Mouse (Mus musculus) embryonic facial prominence, embryonic 13.5 days (tissue): ENCODE measurements around the gene Ppia. TPM values are rescaled to one million over a fixed set of nuclear protein-coding genes. Genes with fewer than 3 reads are reported as not detected.
"Not testable (repeated sequence)": the region's sequence is repeated elsewhere in the genome, so short reads cannot be mapped to it uniquely, and the experiment has no call there.

ENCODE experiments used
- ATAC-seq: fragments of 200-750 bp; cut with Nextera tagmentation; 2 replicates; pipeline ENCODE4 v1.8.0; 2017; ENCODE audit warnings: low read depth; ENCODE audit not compliant: insufficient number of reproducible peaks, insufficient read depth, low FRiP score, low TSS enrichment
- H3K27ac ChIP-seq: fragments of 300-500 bp; sonication (generic); 2 replicates; pipeline ENCODE4 v1.5.1; 2015; ENCODE audit warnings: moderate library complexity, mild to moderate bottlenecking, inconsistent platforms
- H3K27me3 ChIP-seq: fragments of 300-500 bp; sonication (generic); 2 replicates; pipeline ENCODE4 v1.6.1; 2015; ENCODE audit warnings: mild to moderate bottlenecking, inconsistent platforms
- H3K36me3 ChIP-seq: fragments of 300-500 bp; sonication (generic); 2 replicates; pipeline ENCODE4 v1.6.1; 2015; ENCODE audit warnings: mild to moderate bottlenecking, inconsistent platforms
- H3K4me1 ChIP-seq: fragments of 300-500 bp; sonication (generic); 2 replicates; pipeline ENCODE4 v1.6.1; 2015; ENCODE audit warnings: inconsistent platforms
- H3K4me2 ChIP-seq: fragments of 300-500 bp; sonication (generic); 2 replicates; pipeline ENCODE4 v1.6.1; 2015; ENCODE audit warnings: moderate library complexity, mild to moderate bottlenecking, inconsistent platforms
- H3K4me3 ChIP-seq: fragments of 300-500 bp; sonication (generic); 2 replicates; pipeline ENCODE4 v1.5.1; 2015; ENCODE audit warnings: mild to moderate bottlenecking, inconsistent platforms
- H3K9ac ChIP-seq: fragments of 300-500 bp; sonication (generic); 2 replicates; pipeline ENCODE4 v1.6.1; 2015; ENCODE audit warnings: mild to moderate bottlenecking, inconsistent platforms
- H3K9me3 ChIP-seq: fragments of 300-500 bp; sonication (generic); 2 replicates; pipeline ENCODE4 v1.6.1; 2016; ENCODE audit warnings: inconsistent platforms
- WGBS: fragments of 180-500 bp; shearing (Covaris S2); methylation state at CpG from one replicate; pipeline ENCODE4 v1.1.7; 2015; ENCODE audit warnings: mixed read lengths; 5-methylcytosine and 5-hydroxymethylcytosine counted together
- polyA plus RNA-seq: library from polyadenylated mRNA; unstranded; fragments of >200 nt; fragmentation: Nextera tagmentation; extraction: Ambion mirVana; gene quantifications from 2 replicates; pipeline ENCODE4 v1.2.1, GENCODE M21; 2015

Gene Ppia
- polyA plus RNA-seq, 1 experiment from 2014 or later: 5,388 TPM

GRCm38 (mm10) chr11:6406251-6407161, 8.7 kb upstream of the Ppia start:
- Histone ChIP-seq H3K9ac (peak overlapping the region; percentile 52), H3K4me1 (peaks cover 33% of the 10 kb centered on the region), H3K36me3 (peaks cover 42% of the 10 kb centered on the region), H3K27me3 (no peaks in the 10 kb centered on the region), H3K4me2 (peak overlapping the region; percentile 38), H3K4me3 (no peak overlapping the region), H3K27ac (peak overlapping the region; percentile 93), H3K9me3 (no peaks in the 10 kb centered on the region)
- 24% methylated on average over 14 of the region's 14 CpGs for WGBS
- peak; percentile 58; the same call in 1 of the 2 replicates for ATAC-seq

GRCm38 (mm10) chr11:6407162-6407621, 8.1 kb upstream of the Ppia start:
- 62% methylated on average over 3 of the region's 3 CpGs for WGBS
- no peak overlapping the region for H3K4me3 ChIP-seq
- H3K27ac ChIP-seq: peak overlapping the region; percentile 93
- H3K9me3 ChIP-seq: no peaks in the 10 kb centered on the region
- H3K27me3 ChIP-seq: no peaks in the 10 kb centered on the region
- H3K9ac ChIP-seq: peak overlapping the region; percentile 52; the same call in 1 of the 2 replicates
- 0 out of 2 replicates have a peak overlapping the region, but pooled peaks have one; percentile 38 for H3K4me2 ChIP-seq
- ATAC-seq: no peak
- peaks cover 33% of the 10 kb centered on the region for H3K4me1 ChIP-seq
- peaks cover 35% of the 10 kb centered on the region for H3K36me3 ChIP-seq

- Histone ChIP-seq H3K4me2 (no peak overlapping the region), H3K9me3 (no peaks in the 10 kb centered on the region), H3K9ac (no peak overlapping the region), H3K27me3 (no peaks in the 10 kb centered on the region), H3K27ac (no peak overlapping the region; the same call in 1 of the 2 replicates), H3K4me1 (peaks cover 30% of the 10 kb centered on the region), H3K4me3 (no peak overlapping the region), H3K36me3 (peaks cover 6% of the 10 kb centered on the region)
- 51% methylated on average over 5 of the region's 5 CpGs for WGBS
- ATAC-seq: no peak
Observed at GRCm38 (mm10) chr11:6410050-6410602, 5.1 kb upstream of the Ppia start.

GRCm38 (mm10) chr11:6410755-6411154, 4.5 kb upstream of the Ppia start:
- not testable (repeated sequence) for H3K9me3 ChIP-seq, H3K4me2 ChIP-seq, ATAC-seq, H3K27ac ChIP-seq, H3K27me3 ChIP-seq, H3K4me3 ChIP-seq, H3K9ac ChIP-seq, H3K36me3 ChIP-seq
- 94% methylated on average over 5 of the region's 5 CpGs for WGBS
- peaks cover 24% of the 10 kb centered on the region for H3K4me1 ChIP-seq

GRCm38 (mm10) chr11:6411684-6412083, 3.6 kb upstream of the Ppia start:
- Histone ChIP-seq H3K27me3 (no peaks in the 10 kb centered on the region), H3K9ac (no peak overlapping the region), H3K4me1 (peaks cover 15% of the 10 kb centered on the region), H3K4me2 (no peak overlapping the region), H3K36me3 (no peaks in the 10 kb centered on the region), H3K27ac (no peak overlapping the region), H3K4me3 (no peak overlapping the region), H3K9me3 (no peaks in the 10 kb centered on the region)
- 6% methylated on average over 5 of the region's 5 CpGs for WGBS
- ATAC-seq: no peak

GRCm38 (mm10) chr11:6413264-6413663, 2.0 kb upstream of the Ppia start:
- no peak overlapping the region for H3K9ac ChIP-seq
- 96% methylated on average over 10 of the region's 12 CpGs for WGBS
- ATAC-seq: no peak
- peaks cover under 1% of the 10 kb centered on the region for H3K36me3 ChIP-seq
- H3K4me1 ChIP-seq: peaks cover 16% of the 10 kb centered on the region
- no peak overlapping the region for H3K4me3 ChIP-seq
- no peak overlapping the region for H3K27ac ChIP-seq
- no peaks in the 10 kb centered on the region for H3K9me3 ChIP-seq
- H3K4me2 ChIP-seq: no peak overlapping the region
- H3K27me3 ChIP-seq: no peaks in the 10 kb centered on the region

GRCm38 (mm10) chr11:6415551-6416404, 535 bp downstream of the Ppia start:
- Histone ChIP-seq H3K9ac (peak overlapping the region; percentile 98), H3K27me3 (no peaks in the 10 kb centered on the region), H3K4me2 (peak overlapping the region; percentile 91), H3K9me3 (no peaks in the 10 kb centered on the region), H3K4me3 (peak overlapping the region; percentile 94), H3K36me3 (peaks cover 23% of the 10 kb centered on the region), H3K4me1 (peaks cover 22% of the 10 kb centered on the region), H3K27ac (peak overlapping the region; percentile 98)
- WGBS: under 1% methylated on average over 98 of the region's 102 CpGs
- ATAC-seq: peak; percentile 95

GRCm38 (mm10) chr11:6416405-6417034, 1.3 kb downstream of the Ppia start:
- peak overlapping the region; percentile 98 for H3K9ac ChIP-seq
- ATAC-seq: peak; percentile 28; the same call in 1 of the 2 replicates
- H3K36me3 ChIP-seq: peaks cover 28% of the 10 kb centered on the region
- no peaks in the 10 kb centered on the region for H3K27me3 ChIP-seq
- peak overlapping the region; percentile 98 for H3K27ac ChIP-seq
- peak overlapping the region; percentile 94 for H3K4me3 ChIP-seq
- peaks cover 22% of the 10 kb centered on the region for H3K4me1 ChIP-seq
- no peaks in the 10 kb centered on the region for H3K9me3 ChIP-seq
- H3K4me2 ChIP-seq: peak overlapping the region; percentile 91
- WGBS: 1% methylated on average over 30 of the region's 30 CpGs

- Histone ChIP-seq H3K4me3 (peak overlapping the region; percentile 94), H3K4me2 (peak overlapping the region; percentile 91), H3K9ac (peak overlapping the region; percentile 98), H3K9me3 (no peaks in the 10 kb centered on the region), H3K27ac (peak overlapping the region; percentile 98), H3K4me1 (peaks cover 22% of the 10 kb centered on the region), H3K36me3 (peaks cover 28% of the 10 kb centered on the region), H3K27me3 (no peaks in the 10 kb centered on the region)
- ATAC-seq: no peak
- 34% methylated on average over 2 of the region's 2 CpGs for WGBS
Observed at GRCm38 (mm10) chr11:6417069-6417468, 1.8 kb downstream of the Ppia start.

- no peak for ATAC-seq
- Histone ChIP-seq H3K9ac (0 out of 2 replicates have a peak overlapping the region, but pooled peaks have one; percentile 98), H3K36me3 (peaks cover 31% of the 10 kb centered on the region), H3K27ac (no peak overlapping the region; the same call in 1 of the 2 replicates), H3K4me2 (peak overlapping the region; percentile 91), H3K4me1 (peaks cover 22% of the 10 kb centered on the region), H3K9me3 (no peaks in the 10 kb centered on the region), H3K27me3 (no peaks in the 10 kb centered on the region), H3K4me3 (peak overlapping the region; percentile 94)
Observed at GRCm38 (mm10) chr11:6417490-6417889, 2.2 kb downstream of the Ppia start.
